Mouse (Mus musculus) thymus, adult 2 months (tissue): ENCODE measurements around the gene Tas2r124.

Experiments
- CTCF ChIP-seq: fragments of 200-500 bp; IDR thresholded peaks from 2 replicates; pipeline ENCODE4 v1.5.1; 2012; ENCODE audit warnings: mild to moderate bottlenecking, control low read depth, low read length, moderate library complexity, borderline replicate concordance; ENCODE audit not compliant: control insufficient read depth, poor library complexity, insufficient read depth; ENCODE audit errors: extremely low read depth
- POLR2A ChIP-seq: fragments of 200-500 bp; IDR thresholded peaks from 2 replicates; pipeline ENCODE4 v1.6.1; 2012; ENCODE audit warnings: mild to moderate bottlenecking, low read length, control low read depth, moderate library complexity; ENCODE audit not compliant: control insufficient read depth, poor library complexity, insufficient read depth; ENCODE audit errors: extremely low read depth

DNA sequence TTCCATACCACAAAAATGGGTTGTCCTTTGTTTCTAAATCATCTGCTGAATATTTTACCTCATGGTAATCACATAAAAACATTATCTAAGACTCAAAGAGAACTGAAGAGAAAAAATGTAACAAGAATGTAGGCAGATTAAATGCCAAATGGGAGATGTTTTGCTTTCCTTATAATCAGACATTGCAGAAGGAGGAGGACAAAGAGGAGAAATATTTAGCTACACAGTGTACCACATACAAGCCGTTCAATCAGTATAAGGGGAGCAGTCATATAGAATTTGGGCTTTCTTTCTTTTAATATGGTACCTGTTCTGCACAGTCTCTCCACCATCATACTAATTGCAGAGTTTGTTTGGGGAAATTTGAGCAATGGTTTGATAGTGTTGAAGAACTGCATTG is at the start of gene Tas2r124:
- no peak for TF ChIP-seq CTCF
- TF ChIP-seq POLR2A = no peak
